25 mouse cellular contexts compared by ENCODE assay signal in genomic region chr1:20691336-20691735, GRCm38 (mm10). TPM values are rescaled to one million over a fixed set of nuclear protein-coding genes. Genes with fewer than 3 reads are reported as not detected.
A peak's percentile ranks its signal among the peaks of the same experiment; 100 is the strongest.
DNase-seq lines count a peak whose midpoint lies in the region; ATAC-seq and TF ChIP-seq lines count a peak whose summit lies in the region.
"Had no signal": no experiment of that assay in that cellular context is flagged by ENCODE, and none has a peak within 500 bp of the region (broad histone marks: within the 10 kb centered on the region; RNA-seq: fewer than 3 reads in every experiment).

No protein-coding gene starts in this region.

- no peaks in the 10 kb centered on the region for H3K4me1 ChIP-seq in embryonic facial prominence, embryonic 15.5 days
- no peaks in the 10 kb centered on the region for H3K4me1 ChIP-seq in limb, embryonic 14.5 days (ENCODE audit: control insufficient read depth, insufficient read depth, low read length)
- no peaks in the 10 kb centered on the region for H3K4me1 ChIP-seq in kidney, embryonic 15.5 days
- H3K4me1 ChIP-seq: forebrain, embryonic 13.5 days; heart, embryonic 10.5 days; hindbrain, embryonic 12.5 days had no signal

- H3K36me3 ChIP-seq in embryonic facial prominence, embryonic 15.5 days: no peaks in the 10 kb centered on the region
- H3K36me3 ChIP-seq in limb, embryonic 14.5 days (ENCODE audit: control insufficient read depth, insufficient read depth, low read length): no peaks in the 10 kb centered on the region
- no peaks in the 10 kb centered on the region for H3K36me3 ChIP-seq in kidney, embryonic 15.5 days
- H3K36me3 ChIP-seq: G1E; heart, embryonic 10.5 days; hindbrain, embryonic 12.5 days had no signal

- ATAC-seq in embryonic facial prominence, embryonic 15.5 days (ENCODE audit: insufficient number of reproducible peaks, low FRiP score, low TSS enrichment, low read depth): peak; percentile 43; the same call in 1 of the 2 replicates
- peak; percentile 47; the same call in 1 of the 2 replicates for ATAC-seq in limb, embryonic 14.5 days (ENCODE audit: low FRiP score, low read depth)
- no peak for ATAC-seq in kidney, embryonic 15.5 days (replicated peaks; ENCODE audit: low FRiP score)
- ATAC-seq: CD4-positive, CD25-positive, alpha-beta regulatory T cell, adult 4 months; forebrain, embryonic 13.5 days; forebrain, postnatal 0 days; hindbrain, embryonic 16.5 days had no signal

- H3K27me3 ChIP-seq in embryonic facial prominence, embryonic 15.5 days: no peaks in the 10 kb centered on the region
- no peaks in the 10 kb centered on the region for H3K27me3 ChIP-seq in limb, embryonic 14.5 days (ENCODE audit: control insufficient read depth, insufficient read depth, low read length)
- no peaks in the 10 kb centered on the region for H3K27me3 ChIP-seq in kidney, embryonic 15.5 days
- H3K27me3 ChIP-seq: forebrain, embryonic 13.5 days; hindbrain, embryonic 12.5 days had no signal

- no peak overlapping the region for H3K4me3 ChIP-seq in embryonic facial prominence, embryonic 15.5 days (replicated peaks)
- H3K4me3 ChIP-seq in limb, embryonic 14.5 days (replicated peaks; ENCODE audit: low read length): no peak overlapping the region
- H3K4me3 ChIP-seq in kidney, embryonic 15.5 days (replicated peaks): no peak overlapping the region
- H3K4me3 ChIP-seq: forebrain, embryonic 13.5 days; heart, embryonic 10.5 days; hindbrain, embryonic 12.5 days had no signal

- no peak overlapping the region for H3K9ac ChIP-seq in embryonic facial prominence, embryonic 15.5 days
- no peak overlapping the region for H3K9ac ChIP-seq in limb, embryonic 14.5 days (ENCODE audit: low read depth, low read length, severe bottlenecking)
- H3K9ac ChIP-seq in kidney, embryonic 15.5 days: no peak overlapping the region
- H3K9ac ChIP-seq: forebrain, embryonic 13.5 days; forebrain, postnatal 0 days; hindbrain, embryonic 12.5 days had no signal

- H3K27ac ChIP-seq in embryonic facial prominence, embryonic 15.5 days (replicated peaks): no peak overlapping the region
- no peak overlapping the region for H3K27ac ChIP-seq in limb, embryonic 14.5 days (replicated peaks; ENCODE audit: low read depth, low read length)
- H3K27ac ChIP-seq in kidney, embryonic 15.5 days: no peak overlapping the region
- H3K27ac ChIP-seq: forebrain, embryonic 13.5 days; heart, embryonic 10.5 days; hindbrain, embryonic 12.5 days had no signal

- intact Hi-C loops in gastrocnemius, postnatal 14 days (cut with DNase I; ENCODE audit: low total_unique reads): no loop called here

- peak; percentile 7 for DNase-seq in gastrocnemius, postnatal 14 days
- DNase-seq in gastrocnemius, postnatal 25 days: no peak
- DNase-seq in urinary bladder, postnatal 14 days (ENCODE audit: low spot score): peak; percentile 20
- DNase-seq in urinary bladder, postnatal 10 days (ENCODE audit: low spot score): no peak
- no peak for DNase-seq in limb, embryonic 14.5 days (ENCODE audit: low spot score)
- no peak for DNase-seq in thymus, postnatal 4 days
- DNase-seq: adrenal gland, adult 8-10 months; adrenal gland, postnatal 36 days; cerebellum, adult 2 months; cerebellum, postnatal 10 days; forebrain, postnatal 0 days; gastrocnemius, postnatal 36 days; heart, adult 18-20 months; heart, postnatal 10 days; heart, postnatal 4 days had no signal

- H3K9me3 ChIP-seq in embryonic facial prominence, embryonic 15.5 days (replicated peaks): no peaks in the 10 kb centered on the region
- no peaks in the 10 kb centered on the region for H3K9me3 ChIP-seq in limb, embryonic 14.5 days (ENCODE audit: control insufficient read depth, low read length)
- no peaks in the 10 kb centered on the region for H3K9me3 ChIP-seq in kidney, embryonic 15.5 days (replicated peaks)
- H3K9me3 ChIP-seq: forebrain, embryonic 13.5 days; G1E; heart, embryonic 10.5 days; hindbrain, embryonic 12.5 days had no signal

- no peak overlapping the region for H3K4me2 ChIP-seq in embryonic facial prominence, embryonic 15.5 days (replicated peaks)
- H3K4me2 ChIP-seq in limb, embryonic 14.5 days (replicated peaks; ENCODE audit: low read depth, low read length, severe bottlenecking): no peak overlapping the region
- no peak overlapping the region for H3K4me2 ChIP-seq in kidney, embryonic 15.5 days
- H3K4me2 ChIP-seq: forebrain, embryonic 13.5 days; hindbrain, embryonic 12.5 days had no signal

- no peak for TF ChIP-seq POLR2A in limb, embryonic 14.5 days (IDR thresholded peaks at IDR 0.05; ENCODE audit: borderline replicate concordance, extremely low read depth, insufficient read depth, insufficient read length)

- WGBS in embryonic facial prominence, embryonic 15.5 days: 62% methylated on average over 8 of the region's 8 CpGs
- WGBS in limb, embryonic 14.5 days: 87% methylated on average over 8 of the region's 8 CpGs
- WGBS in kidney, embryonic 15.5 days: 95% methylated on average over 8 of the region's 8 CpGs

RNA-seq across cellular contexts. Expression of gene Il17a, which starts 39.4 kb away (rescaled TPM):
- not detected for total RNA-seq in gastrocnemius, postnatal 14 days (2021)
- total RNA-seq in gastrocnemius, postnatal 25 days (2021): not detected
- polyA plus RNA-seq in embryonic facial prominence, embryonic 15.5 days (2015; fragmentation: Nextera tagmentation; extraction: Ambion mirVana): not detected in 2 replicates
- not detected in 2 replicates for polyA plus RNA-seq in limb, embryonic 14.5 days (2012; rRNA removed)
- polyA plus RNA-seq in limb, embryonic 14.5 days (2014; fragmentation: Nextera tagmentation; extraction: Ambion mirVana): not detected in 2 replicates
- polyA plus RNA-seq in kidney, embryonic 15.5 days (2015; fragmentation: Nextera tagmentation; extraction: Ambion mirVana): not detected in 2 replicates
- total RNA-seq: adrenal gland, adult 8-10 months; adrenal gland, postnatal 36 days; forebrain, postnatal 0 days; G1E; gastrocnemius, postnatal 36 days; heart, adult 18-20 months; heart, postnatal 10 days; heart, postnatal 4 days had no signal
- polyA plus RNA-seq: CD4-positive, CD25-positive, alpha-beta regulatory T cell, adult 4 months; cerebellum, adult 2 months; embryonic facial prominence, embryonic 11.5 days; forebrain, embryonic 13.5 days; forebrain, postnatal 0 days; G1E; heart, embryonic 10.5 days; heart, embryonic 14.5 days; hindbrain, embryonic 12.5 days; hindbrain, embryonic 16.5 days had no signal

Comparison
In these comparisons a context has a peak if more than half of its experiments do, and no peak if none do; other contexts are left out.
1. DNase-seq: peak in gastrocnemius, postnatal 14 days (single experiment) and urinary bladder, postnatal 14 days (single experiment); none in gastrocnemius, postnatal 25 days (single experiment), urinary bladder, postnatal 10 days (single experiment), limb, embryonic 14.5 days (single experiment) and thymus, postnatal 4 days (single experiment).